Mouse (Mus musculus) gastrocnemius, postnatal 4 days (tissue): ENCODE measurements around the gene Cd200r1. TPM values are rescaled to one million over a fixed set of nuclear protein-coding genes. Genes with fewer than 3 reads are reported as not detected.
"Not testable (repeated sequence)": the region's sequence is repeated elsewhere in the genome, so short reads cannot be mapped to it uniquely, and the experiment has no call there.

Experiments
- DNase-seq, 2 experiments: peaks; one replicate each; pipeline ENCODE4 v3.0.0; 2021 to 2022; ENCODE audit warnings: low spot score in 2 of 2, mixed read lengths in 2 of 2
- total RNA-seq, 2 experiments: library from RNA; stranded (reverse); gene quantifications; 2 replicates each; pipeline ENCODE4 v1.2.3; 2021

Cd200r1 gene
- total RNA-seq, 2 experiments from 2014 or later = 1.3 TPM

DNA sequence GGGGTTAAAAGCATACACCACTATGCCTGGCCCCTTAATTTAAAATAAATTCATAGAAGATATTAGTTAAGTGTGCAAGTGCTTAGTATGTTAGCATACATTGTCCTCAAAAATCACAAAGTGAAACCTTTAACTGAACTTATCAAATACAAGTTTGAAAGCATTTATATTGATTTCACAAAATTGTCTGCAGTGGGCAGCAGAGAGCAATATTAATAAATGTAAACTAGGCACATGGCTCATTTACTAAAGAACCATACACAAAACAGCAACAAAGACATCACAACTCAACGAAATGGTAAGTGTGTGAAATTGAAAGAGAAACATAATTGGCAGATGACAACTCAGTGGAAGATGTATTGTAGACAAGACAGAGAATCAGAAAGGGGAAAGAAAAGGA is 3.7 kb upstream of the Cd200r1 start:
- DNase-seq = no peak

DNA sequence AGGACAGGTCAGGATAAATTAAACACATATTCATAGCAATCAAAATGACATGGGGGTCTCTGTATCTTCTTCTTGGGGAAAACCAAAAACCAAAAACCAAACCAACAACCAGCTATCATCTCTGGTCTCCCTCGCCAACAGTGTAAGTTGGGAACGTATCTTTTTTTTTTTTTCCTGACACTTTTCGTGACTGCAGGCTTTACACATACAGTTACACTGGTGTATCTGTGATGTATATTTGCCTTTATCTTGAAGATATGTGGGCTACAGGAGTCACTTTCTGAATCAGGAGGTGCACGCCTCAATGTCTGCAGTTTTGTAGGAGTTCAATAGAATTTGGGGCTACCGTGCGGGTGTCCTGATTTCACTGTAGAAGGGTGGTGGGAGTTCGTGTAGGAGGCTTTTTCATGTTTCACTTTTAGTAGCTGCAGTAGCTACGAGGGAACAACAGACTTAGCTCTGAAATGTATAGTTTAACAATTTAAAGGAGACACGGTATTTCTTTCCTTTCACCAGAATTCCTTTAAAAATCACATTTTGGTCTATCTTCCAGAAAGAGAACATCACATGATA is 870 bp downstream of the Cd200r1 start:
- DNase-seq = no peak

DNA sequence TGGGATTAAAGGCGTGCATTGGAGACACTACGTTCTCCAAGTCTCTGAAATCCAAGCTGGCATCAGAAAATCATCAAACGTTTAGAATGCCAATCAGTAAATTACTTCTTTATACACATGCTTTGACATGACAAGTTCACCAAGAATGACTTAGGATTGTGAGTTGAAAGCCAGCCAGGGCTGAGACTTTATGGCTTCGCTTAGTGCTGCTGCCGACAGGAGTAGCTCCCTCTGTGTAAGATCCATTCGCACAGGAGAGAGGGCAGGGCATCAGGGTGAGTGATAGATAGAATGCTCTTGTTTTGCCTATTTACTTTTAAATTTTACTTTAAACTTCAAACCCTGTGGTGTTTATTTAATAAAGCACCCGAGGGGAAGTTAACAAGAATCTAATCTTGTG is 2.0 kb downstream of the Cd200r1 start:
- DNase-seq = no peak

DNA sequence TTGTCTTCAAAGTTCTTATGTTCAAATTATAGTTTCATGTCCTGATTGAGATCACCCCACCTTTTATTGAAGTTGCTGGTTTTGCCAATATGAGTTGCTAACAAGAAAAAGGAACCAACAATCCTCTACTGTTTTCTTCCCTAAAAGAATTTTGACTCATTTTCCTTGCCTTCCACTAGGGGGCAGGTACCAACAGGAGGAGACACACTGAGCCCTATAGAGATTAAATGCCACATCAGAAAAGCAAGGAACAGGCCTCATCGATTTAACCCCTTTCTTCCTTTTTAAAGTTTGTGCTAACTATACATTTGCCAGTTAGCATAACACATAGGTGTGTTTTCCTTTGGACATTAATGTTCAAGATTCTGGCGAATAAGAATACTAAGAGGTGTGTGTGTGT is 2.4 kb downstream of the Cd200r1 start:
- no peak for DNase-seq

DNA sequence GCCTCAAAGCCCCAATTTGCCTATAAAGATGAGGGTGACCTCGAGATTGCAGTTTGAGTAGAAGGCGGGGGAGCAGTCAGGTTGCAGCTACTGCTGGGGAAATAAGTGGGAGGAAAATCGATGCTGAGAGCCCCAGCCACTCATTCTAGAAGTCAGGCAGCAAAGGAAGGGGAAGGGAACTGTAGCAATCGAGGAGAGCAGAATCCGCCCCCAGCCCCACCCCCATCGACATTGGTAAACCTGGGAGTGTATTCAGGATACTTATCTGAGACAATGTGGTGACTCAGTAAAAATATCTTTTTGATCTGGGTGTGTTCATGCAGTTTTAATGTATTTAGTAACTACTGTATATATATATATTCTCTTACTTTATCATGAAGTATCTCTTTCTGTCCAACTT is 7.0 kb downstream of the Cd200r1 start:
- DNase-seq = no peak

DNA sequence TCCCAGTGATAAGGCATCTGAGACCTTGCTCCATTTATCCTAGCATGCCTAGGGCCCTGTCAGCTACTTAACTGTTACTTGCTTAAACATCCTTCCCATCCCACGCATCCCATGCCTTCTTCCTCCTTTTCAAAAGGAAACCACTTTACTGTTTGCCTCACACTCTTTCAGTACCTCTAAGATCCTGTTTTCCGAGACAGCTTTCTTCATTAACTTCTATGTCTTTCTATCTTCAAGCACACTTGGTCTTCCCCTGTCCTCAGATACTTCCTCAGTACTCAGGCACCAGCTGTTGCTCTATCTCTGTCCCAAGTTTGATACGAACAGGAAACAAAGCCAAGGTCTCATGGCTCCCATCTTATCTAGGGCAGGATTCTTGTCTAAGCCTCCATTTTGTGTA is 8.1 kb downstream of the Cd200r1 start:
- DNase-seq = no peak

DNA sequence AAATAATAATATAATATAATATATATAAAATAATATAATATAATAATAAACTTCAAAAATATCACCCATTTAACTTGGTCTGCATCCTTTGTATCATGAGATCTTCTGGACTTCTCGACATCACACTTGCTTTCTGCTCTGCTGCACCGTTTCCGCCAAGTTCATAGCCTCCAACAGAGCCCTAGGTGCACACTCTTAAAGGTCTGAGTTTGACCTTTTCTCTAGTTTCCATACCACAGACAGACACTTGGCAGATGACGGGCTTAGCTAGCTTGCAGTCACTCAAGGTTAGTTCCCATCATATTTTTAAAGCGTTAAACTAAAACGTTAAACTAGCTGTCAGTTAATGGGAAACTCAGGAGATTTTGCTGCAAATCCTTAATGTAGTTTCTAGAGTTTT is 8.7 kb downstream of the Cd200r1 start:
- no peak for DNase-seq

DNA sequence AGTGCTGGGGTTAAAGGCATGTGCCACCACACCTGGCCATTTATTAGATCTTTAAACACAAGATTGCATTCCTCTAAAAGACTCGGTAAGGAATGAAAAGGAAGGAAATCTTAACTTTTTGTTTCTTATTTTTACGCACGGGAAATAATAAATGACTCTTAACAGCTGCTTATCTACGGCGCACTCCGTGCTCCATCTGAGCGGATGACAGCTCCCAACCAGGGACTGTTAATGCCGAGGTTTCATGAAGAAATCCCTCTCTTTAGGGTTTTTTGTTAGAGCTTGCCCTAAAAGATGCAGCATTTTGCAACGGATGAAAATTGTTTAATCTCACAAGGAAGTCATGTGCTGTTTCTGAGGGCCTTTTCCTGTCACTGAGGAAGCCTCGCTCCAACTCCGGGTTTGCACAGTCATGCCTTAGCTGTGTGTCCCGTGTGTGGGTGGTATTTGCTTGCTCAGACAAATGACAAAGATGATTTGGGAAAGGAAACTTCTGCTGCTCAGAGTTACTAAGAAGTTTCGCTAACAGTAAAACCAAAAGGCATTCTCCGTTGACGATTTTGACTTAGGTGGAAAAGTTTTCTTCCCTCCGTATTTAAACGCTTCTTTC is 13.1 kb downstream of the Cd200r1 start:
- no peak for DNase-seq

DNA sequence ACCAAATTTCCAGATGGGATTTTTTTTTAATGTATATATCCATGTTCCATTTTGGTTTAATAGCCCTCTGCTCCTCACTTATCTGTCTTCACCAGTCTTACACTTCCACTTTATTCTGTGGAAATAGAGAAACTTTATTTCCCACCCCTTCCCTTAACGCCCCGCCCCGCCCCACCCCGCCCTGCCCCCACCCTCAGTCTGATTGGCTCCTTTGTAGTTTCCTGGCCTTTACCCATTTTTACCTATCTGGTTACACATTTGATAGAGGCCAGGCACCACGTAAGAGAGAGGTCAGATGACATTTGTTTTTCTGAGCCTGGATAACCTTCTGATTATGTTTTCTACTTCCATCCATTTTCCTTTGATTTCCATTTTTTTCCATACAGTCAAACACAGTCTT is 14.0 kb downstream of the Cd200r1 start:
- DNase-seq = no peak

DNA sequence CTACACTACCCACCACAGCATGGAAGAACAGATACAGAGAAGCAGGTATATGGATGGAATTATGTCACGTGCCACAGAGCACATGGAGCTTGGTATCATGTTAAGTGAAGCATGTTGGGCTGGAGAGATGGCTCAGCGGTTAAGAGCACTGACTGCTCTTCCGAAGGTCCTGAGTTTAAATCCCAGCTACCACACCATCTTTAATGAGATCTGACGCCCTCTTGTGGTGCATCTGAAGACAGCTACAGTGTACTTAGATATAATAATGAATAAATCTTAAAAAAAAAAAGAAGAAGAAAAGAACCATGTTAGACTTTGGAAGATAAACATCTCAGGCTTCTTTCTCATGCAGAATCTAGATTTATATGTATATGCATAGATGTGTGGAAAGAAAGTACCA is 15.2 kb downstream of the Cd200r1 start:
- no peak for DNase-seq

DNA sequence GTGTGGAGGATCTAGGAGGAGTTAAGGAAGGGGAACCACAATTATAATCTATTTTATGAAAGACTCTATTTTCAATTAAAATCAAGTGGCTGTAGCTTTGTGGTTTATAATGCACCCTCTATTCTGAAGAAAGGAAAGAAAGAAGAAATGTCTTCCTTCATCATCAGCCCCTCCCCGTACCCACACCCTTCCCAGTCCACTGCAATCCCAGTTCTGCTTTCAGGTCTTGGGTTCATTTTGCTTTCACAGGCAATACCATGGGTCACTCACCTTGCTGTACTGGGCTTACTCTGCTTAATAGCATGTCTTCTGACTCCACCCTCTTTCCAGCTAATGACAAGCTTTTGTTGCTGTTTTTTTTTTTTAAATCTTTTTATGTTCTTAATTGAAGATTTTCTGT is 21.4 kb downstream of the Cd200r1 start:
- DNase-seq = no peak

DNA sequence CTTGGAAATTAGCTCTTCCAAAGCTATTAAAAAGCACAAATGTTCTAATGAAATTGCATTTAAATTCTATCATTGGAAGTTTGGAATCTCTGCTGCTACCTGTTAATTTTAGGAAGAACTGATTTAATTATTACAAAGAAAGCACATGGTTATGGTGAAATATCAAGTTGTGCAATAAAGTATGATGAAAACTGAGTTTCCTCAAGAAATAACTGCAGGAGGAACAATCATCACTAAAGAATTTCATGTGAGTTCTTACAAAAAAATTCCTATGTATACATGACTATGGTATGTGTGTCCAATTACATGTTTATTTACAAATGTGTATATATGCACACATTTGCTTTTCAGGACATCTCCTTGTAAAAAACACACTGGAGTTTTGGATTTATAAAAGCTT is 28.9 kb downstream of the Cd200r1 start:
- no peak for DNase-seq

DNA sequence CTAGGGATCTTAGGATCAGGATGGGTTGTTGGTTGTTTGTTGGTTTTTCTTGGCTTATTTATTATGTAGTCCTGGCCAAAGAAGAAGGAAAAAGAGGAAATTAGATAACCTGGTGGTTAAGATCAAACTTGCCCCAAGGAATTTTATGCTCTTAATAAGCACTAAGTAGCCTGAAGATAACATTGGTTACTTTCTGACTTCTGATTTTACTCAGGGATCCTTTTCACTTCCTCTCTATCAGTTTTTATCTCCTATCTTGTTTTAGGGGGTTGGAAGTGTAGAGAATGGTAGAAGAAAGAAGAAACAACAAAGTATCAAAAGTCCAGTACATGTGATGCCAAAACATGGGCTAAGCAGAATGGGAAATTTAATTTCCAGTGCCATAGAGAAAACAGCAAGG is 40.4 kb downstream of the Cd200r1 start:
- DNase-seq = no peak

DNA sequence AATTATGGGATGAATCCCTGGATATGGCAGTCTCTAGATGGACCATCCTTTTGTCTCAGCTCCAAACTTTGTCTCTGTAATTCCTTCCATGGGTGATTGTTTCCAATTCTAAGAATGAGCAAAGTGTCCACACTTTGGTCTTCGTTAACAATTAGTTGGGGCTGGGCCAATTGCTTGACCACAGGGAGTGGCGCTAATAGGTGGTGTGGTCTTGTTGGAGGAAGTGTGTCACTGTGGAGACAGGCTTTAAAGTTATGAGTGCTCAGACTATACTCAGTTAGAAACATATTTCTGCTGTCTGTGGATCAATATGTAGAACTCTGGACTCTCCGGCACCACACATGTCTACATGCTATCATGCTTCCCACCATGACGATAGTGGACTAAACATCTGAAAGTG is 44.7 kb downstream of the Cd200r1 start:
- DNase-seq = not testable (repeated sequence)

DNA sequence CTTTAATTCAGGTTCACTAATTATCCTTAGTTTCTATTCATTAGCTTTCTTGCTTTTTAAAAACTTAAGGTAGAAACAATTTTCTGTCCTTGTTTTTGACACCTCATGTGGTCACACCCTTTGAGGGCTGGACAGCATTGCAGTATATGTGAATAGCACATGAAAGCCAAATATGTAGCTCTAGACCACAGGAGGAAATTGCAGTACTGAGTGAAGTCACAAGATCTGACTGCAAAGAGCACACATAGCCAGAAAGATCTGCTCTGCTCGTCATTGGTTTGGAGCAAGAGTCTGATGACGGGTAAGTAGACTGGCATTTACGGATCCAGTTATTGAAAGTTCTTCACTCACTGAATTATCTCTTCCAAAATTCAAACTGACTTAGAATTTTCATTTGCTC is 46.0 kb downstream of the Cd200r1 start, which contains the start of gene Cd200r4:
Cd200r4 (plus strand) TSS at position 190 of the 400 bp plus-strand sequence.
- DNase-seq = no peak

DNA sequence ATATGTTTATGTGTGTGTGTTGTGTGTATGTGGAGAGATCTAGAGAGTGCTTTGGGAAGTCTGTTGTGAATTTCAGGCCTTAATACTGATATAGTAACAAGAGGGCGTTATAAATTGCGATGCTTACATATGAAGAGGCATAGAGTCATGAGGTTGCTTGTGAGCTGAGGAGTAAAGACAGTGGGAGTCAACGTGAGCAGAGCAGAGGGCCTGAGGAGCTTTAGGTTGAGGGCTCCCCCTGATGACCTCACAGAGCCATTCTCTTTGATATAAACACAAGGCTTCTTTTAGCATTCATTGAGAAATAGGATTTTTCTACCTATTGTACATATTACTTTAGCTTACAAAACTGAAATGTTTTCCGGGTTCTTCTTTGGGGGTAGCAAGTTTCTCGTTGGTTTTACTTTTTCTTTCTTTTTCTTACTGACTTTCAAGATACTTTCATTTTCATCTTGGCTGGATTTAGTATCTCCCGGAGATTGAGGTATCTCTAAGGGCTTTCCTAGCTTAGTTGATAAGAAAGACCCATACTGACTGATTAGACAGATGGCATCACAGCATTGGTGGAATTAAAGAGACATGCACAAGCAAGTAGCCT is 47.0 kb downstream of the Cd200r1 start:
- DNase-seq = no peak

DNA sequence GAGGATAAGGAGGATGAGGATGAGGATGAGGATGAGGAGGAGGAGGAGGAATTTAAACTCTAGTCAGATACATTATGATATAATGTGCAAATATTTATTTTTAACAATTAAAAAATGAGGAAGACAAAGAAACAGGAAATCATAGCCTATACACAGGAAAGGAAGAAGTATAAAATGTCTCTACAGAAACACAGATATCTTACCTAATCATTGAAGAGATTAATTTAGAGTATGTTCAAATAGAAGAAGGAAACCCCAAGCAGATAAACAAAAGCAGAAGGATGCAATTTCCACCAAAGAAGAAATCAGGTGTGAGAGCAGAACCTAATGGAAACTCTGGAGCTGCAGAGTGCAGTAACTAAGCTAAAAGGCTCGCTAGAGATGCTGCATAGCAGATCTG is 52.5 kb downstream of the Cd200r1 start:
- no peak for DNase-seq

DNA sequence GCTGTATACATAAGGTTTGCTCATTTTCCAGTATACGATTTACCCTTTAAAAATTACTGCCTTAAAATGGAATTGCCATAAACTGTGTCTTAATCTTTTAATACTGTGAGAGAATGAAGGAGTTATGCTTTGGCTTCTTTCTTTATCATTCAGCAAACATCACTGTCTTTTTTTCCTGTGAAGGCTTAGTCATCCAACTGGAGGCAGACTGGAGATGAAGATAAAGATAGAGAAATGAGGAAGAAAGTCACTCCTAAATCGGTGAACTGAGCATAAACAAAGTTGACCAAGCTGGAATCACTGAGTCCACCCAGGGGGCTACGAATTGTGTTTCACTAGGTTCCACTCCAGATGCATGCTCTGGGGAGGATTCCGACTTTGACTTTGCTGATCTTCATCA is 55.0 kb downstream of the Cd200r1 start:
- DNase-seq = no peak

DNA sequence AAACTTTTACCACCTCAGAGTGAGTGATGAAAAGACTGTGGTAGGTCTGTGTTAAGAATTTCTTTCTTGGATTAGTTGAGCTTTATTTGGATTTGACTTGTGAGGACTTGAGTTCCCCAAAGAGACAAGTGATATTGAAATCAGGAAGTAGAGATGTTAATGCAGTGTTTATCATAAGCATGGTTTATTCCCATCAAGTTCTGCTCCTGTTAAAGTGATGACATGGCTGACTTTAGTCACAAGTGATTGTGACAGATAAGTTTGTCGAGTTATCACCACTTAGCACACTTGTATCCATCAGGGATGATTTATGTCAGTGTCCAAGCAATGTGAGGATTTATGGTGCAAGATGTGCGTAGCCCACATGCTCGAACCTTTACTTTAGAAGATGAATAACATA is 66.8 kb downstream of the Cd200r1 start:
- no peak for DNase-seq

DNA sequence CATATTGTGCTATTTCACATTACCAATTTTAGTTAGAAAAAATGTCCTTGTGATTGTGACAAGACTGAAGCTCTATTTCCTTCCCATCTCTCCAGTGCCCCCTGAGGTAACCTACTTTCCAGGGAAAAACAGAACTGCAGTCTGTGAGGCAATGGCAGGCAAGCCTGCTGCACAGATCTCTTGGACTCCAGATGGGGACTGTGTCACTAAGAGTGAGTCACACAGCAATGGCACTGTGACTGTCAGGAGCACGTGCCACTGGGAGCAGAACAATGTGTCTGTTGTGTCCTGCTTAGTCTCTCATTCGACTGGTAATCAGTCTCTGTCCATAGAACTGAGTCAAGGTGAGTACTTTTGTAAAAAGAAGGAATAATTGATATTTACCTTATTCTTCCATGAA is 67.7 kb downstream of the Cd200r1 start:
- not testable (repeated sequence) for DNase-seq
